Mouse (Mus musculus) ES-E14 (cell line): ENCODE data around the gene Olfr1413. TPM values are rescaled to one million over a fixed set of nuclear protein-coding genes. Genes with fewer than 3 reads are reported as not detected.

Source experiments
- DNase-seq: peaks from one replicate; pipeline ENCODE4 v3.0.0-alpha.2; 2013; ENCODE audit warnings: low read depth, low spot score
- H3K27ac ChIP-seq: 2 replicates; pipeline ENCODE4 v1.5.1; 2012; ENCODE audit warnings: low read depth, mild to moderate bottlenecking, low read length, moderate library complexity, mixed read lengths; ENCODE audit not compliant: poor library complexity, insufficient read depth, severe bottlenecking
- H3K36me3 ChIP-seq: 2 replicates; pipeline ENCODE4 v1.6.1; 2012; ENCODE audit warnings: mild to moderate bottlenecking, low read length, moderate library complexity, mixed read lengths; ENCODE audit not compliant: control insufficient read depth, poor library complexity, insufficient read depth, severe bottlenecking
- H3K4me1 ChIP-seq, 2 experiments: fragments of 150-350 bp in 1 of 2; sonication (generic) in 1 of 2; 2 replicates each; pipeline ENCODE4 v1.6.1; 2012; ENCODE audit warnings: low read length in 2 of 2, mild to moderate bottlenecking in 1 of 2, mixed read lengths in 1 of 2; ENCODE audit not compliant: control insufficient read depth in 2 of 2, insufficient read depth in 2 of 2, poor library complexity in 1 of 2
- H3K4me3 ChIP-seq, 2 experiments: fragments of 150-350 bp in 1 of 2; sonication (generic) in 1 of 2; 2 replicates each; pipeline ENCODE4 v1.5.1; 2012; ENCODE audit warnings: low read length in 2 of 2, low read depth in 1 of 2, mild to moderate bottlenecking in 1 of 2, mixed read lengths in 1 of 2; ENCODE audit not compliant: insufficient read depth in 1 of 2, poor library complexity in 1 of 2, severe bottlenecking in 1 of 2
- H3K9ac ChIP-seq: 2 replicates; pipeline ENCODE4 v1.6.1; 2012; ENCODE audit warnings: low read depth, mild to moderate bottlenecking, low read length, mixed read lengths; ENCODE audit not compliant: poor library complexity, insufficient read depth, severe bottlenecking
- H3K9me3 ChIP-seq: fragments of 150-350 bp; sonication (generic); 2 replicates; pipeline ENCODE4 v1.6.1; 2012; ENCODE audit warnings: low read depth, mild to moderate bottlenecking, low read length; ENCODE audit not compliant: control insufficient read depth, insufficient read depth
- CHD2 ChIP-seq: IDR thresholded peaks from 2 replicates; pipeline ENCODE4 v1.6.1; 2014; ENCODE audit warnings: mild to moderate bottlenecking, low read depth, low read length, inconsistent platforms
- HCFC1 ChIP-seq: IDR thresholded peaks from 2 replicates; pipeline ENCODE4 v1.6.1; 2012; ENCODE audit warnings: low read length, inconsistent platforms, borderline replicate concordance; ENCODE audit not compliant: insufficient read depth
- MAFK ChIP-seq: IDR thresholded peaks from 2 replicates; pipeline ENCODE4 v1.6.1; 2014; ENCODE audit warnings: mild to moderate bottlenecking, low read depth, low read length, inconsistent platforms; ENCODE audit not compliant: insufficient read depth
- ZC3H11A ChIP-seq: IDR thresholded peaks from 2 replicates; pipeline ENCODE4 v1.6.1; 2012; ENCODE audit warnings: low read depth, mild to moderate bottlenecking, inconsistent platforms, low read length, borderline replicate concordance
- ZNF384 ChIP-seq: IDR thresholded peaks from 2 replicates; pipeline ENCODE4 v1.6.1; 2012; ENCODE audit warnings: low read depth, low read length, inconsistent platforms
- in situ Hi-C, 2 experiments: fragments of 600-800 bp; cut with MboI; formaldehyde crosslinking; loops; one replicate each; pipeline ENCODE4 v1.15.1; 2025; ENCODE audit warnings: low sequenced_read_pairs in 2 of 2, inconsistent platforms in 1 of 2; ENCODE audit not compliant: unreplicated experiment in 2 of 2
- total RNA-seq: library from RNA; depleted of rRNA; stranded (reverse); fragments of 300-350 nt; gene quantifications from 2 replicates; pipeline ENCODE4 v1.2.3, GENCODE M21; 2012

Gene Olfr1413
- total RNA-seq, 1 experiment: not detected

DNA sequence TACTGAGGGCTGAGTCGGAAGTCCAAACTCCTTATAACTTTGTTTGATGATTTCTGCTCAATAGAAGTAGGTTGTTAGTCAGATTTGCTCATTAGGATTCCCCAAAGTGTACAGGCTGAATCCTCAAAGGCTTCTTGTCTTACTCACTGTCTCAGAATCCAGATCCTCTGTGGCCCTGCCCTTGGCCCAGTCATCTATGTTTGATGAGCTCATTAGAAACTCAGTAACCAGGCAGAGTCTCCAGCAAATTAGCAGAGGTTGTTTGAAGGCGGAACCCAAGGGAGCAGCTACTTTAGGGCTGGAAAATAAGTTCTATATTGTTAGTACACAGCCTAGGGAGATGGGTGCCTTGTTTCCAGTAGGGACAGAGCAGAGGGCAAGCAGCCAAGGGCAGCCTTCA, 25.2 kb upstream of the Olfr1413 start:
- H3K27ac ChIP-seq: 0 out of 2 replicates have a peak overlapping the region, but pooled peaks have one; percentile 22
- H3K9me3 ChIP-seq: no peaks in the 10 kb centered on the region
- in situ Hi-C loops: no loop called here
- H3K9ac ChIP-seq: no peak overlapping the region
- H3K4me1 ChIP-seq: no peaks in the 10 kb centered on the region
- no peak for DNase-seq
- no peaks in the 10 kb centered on the region for H3K36me3 ChIP-seq
- H3K4me3 ChIP-seq: no peak overlapping the region
- TF ChIP-seq CHD2: no peak
- no peak for TF ChIP-seq ZNF384
- TF ChIP-seq HCFC1: no peak
- no peak for TF ChIP-seq MAFK
- no peak for TF ChIP-seq ZC3H11A

DNA sequence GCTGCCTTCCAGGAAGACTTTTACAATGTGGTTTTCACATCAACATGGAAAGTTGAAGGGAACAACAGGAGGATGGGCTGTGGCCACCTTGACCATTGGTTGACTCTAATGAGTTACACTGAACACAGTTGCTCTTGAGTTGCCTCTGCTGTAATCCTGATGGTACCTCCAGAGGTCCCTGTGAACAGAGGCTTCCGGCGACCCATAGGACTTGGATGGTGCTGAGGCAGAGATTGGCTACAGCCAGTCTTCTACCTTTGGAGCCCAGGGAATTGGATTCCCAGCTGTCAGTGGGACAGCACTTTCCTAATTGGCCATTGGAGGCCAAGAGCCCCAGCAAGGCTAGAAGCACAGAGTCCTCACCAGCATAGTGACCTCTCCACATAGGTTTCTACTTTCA, 14.4 kb downstream of the Olfr1413 start, which contains the start of gene Olfr1412:
Gene Olfr1412 (plus strand): TSS at position 301 of the 400 bp plus-strand sequence.
- TF ChIP-seq ZC3H11A: no peak
- no peak for TF ChIP-seq CHD2
- TF ChIP-seq HCFC1: no peak
- TF ChIP-seq ZNF384: no peak
- TF ChIP-seq MAFK: no peak
- Histone ChIP-seq H3K9ac (no peak within 1 kb of the TSS), H3K27ac (no peak within 1 kb of the TSS), H3K36me3 (no peaks in the 10 kb centered on the region), H3K4me1 (no peaks in the 10 kb centered on the region), H3K4me3 (no peak within 1 kb of the TSS), H3K9me3 (no peaks in the 10 kb centered on the region)
- in situ Hi-C loops: no loop called here
- no peak for DNase-seq

DNA sequence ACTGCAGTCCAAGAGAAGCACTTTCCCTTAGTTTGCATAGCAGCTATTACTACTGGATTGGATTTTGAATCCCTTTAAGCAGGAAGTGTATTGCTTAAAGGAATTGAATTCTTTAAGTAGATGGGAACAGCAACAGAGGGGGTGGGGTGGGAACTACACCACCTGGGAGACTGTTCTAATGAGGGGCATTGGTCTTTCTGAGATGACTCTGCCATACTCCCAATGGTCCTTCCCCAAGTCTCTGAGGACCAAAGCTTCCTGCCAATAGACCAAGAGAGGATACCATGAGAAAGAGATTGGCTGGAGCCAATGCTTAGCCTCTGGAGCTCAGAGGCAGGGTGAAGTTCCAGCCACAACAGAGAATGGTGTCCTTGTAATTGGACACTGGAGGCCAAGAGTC, 23.0 kb downstream of the Olfr1413 start, which contains the start of gene Olfr1411:
Gene Olfr1411 (plus strand): TSS at position 301 of the 400 bp plus-strand sequence.
- DNase-seq: no peak
- Histone ChIP-seq H3K36me3 (no peaks in the 10 kb centered on the region), H3K27ac (no peak within 1 kb of the TSS), H3K9me3 (no peaks in the 10 kb centered on the region), H3K4me1 (no peaks in the 10 kb centered on the region), H3K4me3 (no peak within 1 kb of the TSS), H3K9ac (no peak within 1 kb of the TSS)
- TF ChIP-seq ZC3H11A (no peak), ZNF384 (no peak), MAFK (no peak), HCFC1 (no peak), CHD2 (no peak)
- in situ Hi-C loops: no loop called here

DNA sequence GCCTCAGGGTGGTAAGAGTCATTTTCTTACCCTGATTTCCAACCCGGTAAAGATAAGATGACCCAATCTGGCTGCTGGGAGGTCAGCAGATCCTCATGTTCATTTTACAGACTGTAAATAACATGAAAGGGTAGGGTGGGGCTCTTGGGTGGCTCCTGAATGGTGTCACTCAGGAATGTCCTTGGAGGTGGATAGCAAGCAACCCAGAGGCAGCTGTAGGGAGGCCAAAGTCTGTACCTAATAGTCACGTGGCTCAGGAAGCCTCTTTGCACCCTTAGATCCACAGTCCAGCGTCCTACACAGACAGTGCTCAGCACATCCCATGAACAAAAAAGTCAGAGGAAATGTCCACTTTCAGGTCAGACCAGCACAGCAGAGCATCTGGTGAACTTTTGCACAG, 24.9 kb downstream of the Olfr1413 start:
- DNase-seq: no peak

DNA sequence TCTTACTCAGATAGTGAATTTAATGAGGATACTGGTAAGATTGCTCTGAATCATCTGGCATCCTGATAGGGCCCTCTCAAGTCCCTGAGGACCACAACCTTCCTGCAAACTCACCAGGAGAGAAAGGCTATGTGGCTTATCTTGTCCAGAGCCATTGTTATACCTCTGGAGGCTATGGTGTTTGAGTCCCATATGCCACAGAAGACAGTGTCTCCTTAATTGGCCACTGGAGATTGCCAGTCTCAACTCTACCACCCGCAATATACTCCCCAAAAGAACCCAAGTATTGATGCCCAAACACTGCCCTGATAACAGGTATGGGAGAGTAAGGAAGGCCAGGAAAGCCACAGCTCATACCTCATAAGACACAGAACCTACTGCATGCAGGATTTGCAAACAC, 34.4 kb downstream of the Olfr1413 start, which contains the start of gene Olfr1410:
Gene Olfr1410 (plus strand): TSS at position 301 of the 400 bp plus-strand sequence.
- in situ Hi-C loops: no loop called here
- TF ChIP-seq MAFK (no peak), ZC3H11A (no peak), HCFC1 (no peak), ZNF384 (no peak), CHD2 (no peak)

More for the DNA sequence above, 24.9 kb downstream of the Olfr1413 start:
- TF ChIP-seq CHD2 (no peak), ZNF384 (no peak), HCFC1 (no peak), MAFK (no peak), ZC3H11A (no peak)
- Histone ChIP-seq H3K27ac (no peak overlapping the region), H3K4me1 (no peaks in the 10 kb centered on the region), H3K4me3 (no peak overlapping the region), H3K36me3 (no peaks in the 10 kb centered on the region), H3K9me3 (no peaks in the 10 kb centered on the region), H3K9ac (no peak overlapping the region)
- in situ Hi-C loops: no loop called here

More for the DNA sequence above, 34.4 kb downstream of the Olfr1413 start, which contains the start of gene Olfr1410:
- H3K9me3 ChIP-seq: no peaks in the 10 kb centered on the region
- H3K27ac ChIP-seq: no peak within 1 kb of the TSS
- no peak for DNase-seq
- no peak within 1 kb of the TSS for H3K9ac ChIP-seq
- H3K36me3 ChIP-seq: no peaks in the 10 kb centered on the region
- H3K4me1 ChIP-seq: no peaks in the 10 kb centered on the region
- H3K4me3 ChIP-seq: no peak within 1 kb of the TSS
